Mouse (Mus musculus) liver, adult 2 months (tissue): ENCODE results near the gene Dusp2.

ENCODE experiments used
- CTCF ChIP-seq: fragments of 200-500 bp; IDR thresholded peaks from 2 replicates; pipeline ENCODE4 v1.5.1; 2011; ENCODE audit warnings: low read depth, low read length, control low read depth
- POLR2A ChIP-seq: fragments of 200-500 bp; IDR thresholded peaks from 2 replicates; pipeline ENCODE4 v1.6.1; 2011; ENCODE audit warnings: low read length, control low read depth; ENCODE audit not compliant: insufficient read depth; ENCODE audit errors: extremely low read depth

- no peak for TF ChIP-seq POLR2A
- TF ChIP-seq CTCF = no peak
These were observed 28.5 kb downstream of the Dusp2 start for GRCm38 (mm10) chr2:127364452-127364851.
